Mouse (Mus musculus) forebrain, embryonic 10.5 days (tissue): ENCODE measurements around the gene Actr8. TPM values are rescaled to one million over a fixed set of nuclear protein-coding genes. Genes with fewer than 3 reads are reported as not detected.

Experiments used
- DNase-seq: peaks from one replicate; pipeline ENCODE4 v3.0.0-alpha.2; 2017; ENCODE audit warnings: low spot score; ENCODE audit errors: extremely low spot score
- H3K27ac ChIP-seq: fragments of 300-500 bp; sonication (generic); 2 replicates; pipeline ENCODE4 v1.5.1; 2016; ENCODE audit warnings: mild to moderate bottlenecking
- H3K27me3 ChIP-seq: fragments of 300-500 bp; sonication (generic); 2 replicates; pipeline ENCODE4 v1.6.1; 2016; ENCODE audit warnings: mild to moderate bottlenecking; ENCODE audit not compliant: poor library complexity, severe bottlenecking
- H3K36me3 ChIP-seq: fragments of 300-500 bp; sonication (generic); replicated peaks from 2 replicates; pipeline ENCODE4 v1.6.1; 2016; ENCODE audit warnings: mild to moderate bottlenecking, moderate library complexity
- H3K4me1 ChIP-seq: fragments of 300-500 bp; sonication (generic); 2 replicates; pipeline ENCODE4 v1.6.1; 2016
- H3K4me3 ChIP-seq: fragments of 300-500 bp; sonication (generic); 2 replicates; pipeline ENCODE4 v1.5.1; 2016; ENCODE audit warnings: mild to moderate bottlenecking, moderate library complexity
- H3K9me3 ChIP-seq: fragments of 300-500 bp; sonication (generic); 2 replicates; pipeline ENCODE4 v1.6.1; 2016; ENCODE audit warnings: mild to moderate bottlenecking, moderate library complexity
- WGBS: fragments of 180-500 bp; shearing (Covaris S2); methylation state at CpG from one replicate; pipeline ENCODE4 v1.1.7; 2016; 5-methylcytosine and 5-hydroxymethylcytosine counted together
- polyA plus RNA-seq: library from polyadenylated mRNA; unstranded; fragments of >200 nt; fragmentation: Nextera tagmentation; extraction: Ambion mirVana; gene quantifications from 2 replicates; pipeline ENCODE4 v1.2.1, GENCODE M21; 2016

The Actr8 gene
- polyA plus RNA-seq = 83.3 and 85.4 TPM in 2 replicates

- DNase-seq = peak; percentile 93
- peaks cover 11% of the 10 kb centered on the region for H3K4me1 ChIP-seq
- peak within 1 kb of the TSS; percentile 95 for H3K27ac ChIP-seq
- H3K27me3 ChIP-seq = no peaks in the 10 kb centered on the region
- peaks cover 12% of the 10 kb centered on the region; the same call in 1 of the 2 replicates for H3K9me3 ChIP-seq
- 4% methylated on average over 44 of the region's 44 CpGs for WGBS
- H3K36me3 ChIP-seq = peaks cover 72% of the 10 kb centered on the region
- H3K4me3 ChIP-seq = peak within 1 kb of the TSS; percentile 79
Measured at GRCm38 (mm10) chr14:29978254-29979204, at the start of gene Actr8. Gene Actr8, plus strand, starts transcription at chr14:29978337.

GRCm38 (mm10) chr14:29928966-29929365 lies 49.2 kb upstream of the Actr8 start:
- Histone ChIP-seq H3K9me3 (no peaks in the 10 kb centered on the region), H3K4me3 (no peak overlapping the region), H3K27me3 (no peaks in the 10 kb centered on the region), H3K36me3 (no peaks in the 10 kb centered on the region), H3K27ac (no peak overlapping the region), H3K4me1 (no peaks in the 10 kb centered on the region)
- DNase-seq = no peak
- 88% methylated on average over 4 of the region's 4 CpGs for WGBS

- DNase-seq = no peak
- Histone ChIP-seq H3K4me3 (no peak overlapping the region), H3K27ac (no peak overlapping the region), H3K4me1 (peaks cover 10% of the 10 kb centered on the region), H3K27me3 (peaks cover 7% of the 10 kb centered on the region; the same call in 1 of the 2 replicates), H3K36me3 (no peaks in the 10 kb centered on the region), H3K9me3 (no peaks in the 10 kb centered on the region)
- 83% methylated on average over 5 of the region's 5 CpGs for WGBS
Measured at GRCm38 (mm10) chr14:29935516-29935915, 42.6 kb upstream of the Actr8 start.

GRCm38 (mm10) chr14:29937466-29937865 lies 40.7 kb upstream of the Actr8 start:
- Histone ChIP-seq H3K27me3 (peaks cover 17% of the 10 kb centered on the region), H3K9me3 (no peaks in the 10 kb centered on the region), H3K4me1 (peaks cover 13% of the 10 kb centered on the region), H3K27ac (no peak overlapping the region), H3K36me3 (no peaks in the 10 kb centered on the region), H3K4me3 (no peak overlapping the region)
- WGBS = 92% methylated on average over 15 of the region's 15 CpGs
- no peak for DNase-seq

- WGBS = 47% methylated on average over 20 of the region's 20 CpGs
- Histone ChIP-seq H3K27me3 (peaks cover 17% of the 10 kb centered on the region), H3K4me3 (peak overlapping the region; percentile 33), H3K4me1 (peaks cover 13% of the 10 kb centered on the region), H3K27ac (no peak overlapping the region), H3K36me3 (no peaks in the 10 kb centered on the region), H3K9me3 (no peaks in the 10 kb centered on the region)
- peak; percentile 17 for DNase-seq
Measured at GRCm38 (mm10) chr14:29939600-29940312, 38.4 kb upstream of the Actr8 start.

GRCm38 (mm10) chr14:29940313-29940812 lies 37.8 kb upstream of the Actr8 start:
- Histone ChIP-seq H3K4me3 (peak overlapping the region; percentile 33), H3K36me3 (no peaks in the 10 kb centered on the region), H3K4me1 (peaks cover 13% of the 10 kb centered on the region), H3K27ac (no peak overlapping the region), H3K9me3 (no peaks in the 10 kb centered on the region), H3K27me3 (peaks cover 17% of the 10 kb centered on the region)
- DNase-seq = peak; percentile 16
- 14% methylated on average over 10 of the region's 10 CpGs for WGBS

GRCm38 (mm10) chr14:29940877-29941276 lies 37.3 kb upstream of the Actr8 start:
- no peak overlapping the region for H3K27ac ChIP-seq
- H3K4me1 ChIP-seq = peaks cover 13% of the 10 kb centered on the region
- no peaks in the 10 kb centered on the region for H3K36me3 ChIP-seq
- no peaks in the 10 kb centered on the region for H3K9me3 ChIP-seq
- WGBS = 14% methylated on average over 2 of the region's 2 CpGs
- DNase-seq = peak; percentile 47
- no peak overlapping the region for H3K4me3 ChIP-seq
- H3K27me3 ChIP-seq = peaks cover 17% of the 10 kb centered on the region

- Histone ChIP-seq H3K4me3 (no peak overlapping the region), H3K9me3 (no peaks in the 10 kb centered on the region; the same call in 1 of the 2 replicates), H3K27ac (no peak overlapping the region), H3K27me3 (peaks cover 2% of the 10 kb centered on the region; the same call in 1 of the 2 replicates), H3K36me3 (no peaks in the 10 kb centered on the region), H3K4me1 (no peaks in the 10 kb centered on the region)
- DNase-seq = no peak
- WGBS = 77% methylated on average over 5 of the region's 5 CpGs
Measured at GRCm38 (mm10) chr14:29946761-29947309, 31.3 kb upstream of the Actr8 start.

- Histone ChIP-seq H3K27ac (no peak overlapping the region), H3K36me3 (no peaks in the 10 kb centered on the region), H3K4me1 (no peaks in the 10 kb centered on the region), H3K4me3 (no peak overlapping the region), H3K27me3 (no peaks in the 10 kb centered on the region), H3K9me3 (no peaks in the 10 kb centered on the region; the same call in 1 of the 2 replicates)
- DNase-seq = no peak
- 88% methylated on average over 4 of the region's 4 CpGs for WGBS
Measured at GRCm38 (mm10) chr14:29950805-29951204, 27.3 kb upstream of the Actr8 start.

GRCm38 (mm10) chr14:29957393-29957792 lies 20.7 kb upstream of the Actr8 start:
- Histone ChIP-seq H3K27me3 (no peaks in the 10 kb centered on the region), H3K27ac (no peak overlapping the region), H3K36me3 (no peaks in the 10 kb centered on the region), H3K9me3 (no peaks in the 10 kb centered on the region), H3K4me1 (no peaks in the 10 kb centered on the region), H3K4me3 (no peak overlapping the region)
- DNase-seq = no peak

- WGBS = 64% methylated on average over 7 of the region's 7 CpGs
- DNase-seq = no peak
- peak overlapping the region; percentile 72 for H3K4me3 ChIP-seq
- H3K27ac ChIP-seq = peak overlapping the region; percentile 92
- H3K27me3 ChIP-seq = no peaks in the 10 kb centered on the region
- H3K4me1 ChIP-seq = peaks cover 22% of the 10 kb centered on the region
- H3K36me3 ChIP-seq = peaks cover 26% of the 10 kb centered on the region
- no peaks in the 10 kb centered on the region for H3K9me3 ChIP-seq
Measured at GRCm38 (mm10) chr14:29967611-29968010, 10.5 kb upstream of the Actr8 start.

GRCm38 (mm10) chr14:29968075-29968821 lies 9.9 kb upstream of the Actr8 start, which contains the start of gene Selenok:
Gene Selenok, plus strand, starts transcription at chr14:29968308.
- Histone ChIP-seq H3K36me3 (peaks cover 32% of the 10 kb centered on the region), H3K27me3 (no peaks in the 10 kb centered on the region), H3K9me3 (no peaks in the 10 kb centered on the region), H3K27ac (peak within 1 kb of the TSS; percentile 92), H3K4me3 (peak within 1 kb of the TSS; percentile 72), H3K4me1 (peaks cover 22% of the 10 kb centered on the region)
- under 1% methylated on average over 49 of the region's 49 CpGs for WGBS
- peak; percentile 97 for DNase-seq
